Mouse (Mus musculus): ENCODE results near the gene Bcl2l10. TPM values are rescaled to one million over a fixed set of nuclear protein-coding genes. Genes with fewer than 3 reads are reported as not detected.

Bcl2l10 gene
- polyA plus RNA-seq, 1 experiment from 2014 or later: not detected

GRCm38 (mm10) chr9:75399069-75399468 is 51.5 kb downstream of the Bcl2l10 start:
- Histone ChIP-seq H3K4me2 (ENCODE audit: low read depth, low read length, severe bottlenecking) (no peak overlapping the region), H3K36me3 (ENCODE audit: control insufficient read depth, insufficient read depth, low read length) (peaks cover 9% of the 10 kb centered on the region), H3K27ac (ENCODE audit: low read depth, low read length) (no peak overlapping the region), H3K9ac (ENCODE audit: low read length) (no peak overlapping the region), H3K27me3 (ENCODE audit: control insufficient read depth, insufficient read depth, low read length) (no peaks in the 10 kb centered on the region), H3K9me3 (ENCODE audit: control insufficient read depth, low read length) (no peaks in the 10 kb centered on the region), H3K4me3 (ENCODE audit: low read depth, low read length) (no peak overlapping the region), H3K4me1 (replicated peaks; ENCODE audit: control insufficient read depth, insufficient read depth, low read length) (peaks cover 4% of the 10 kb centered on the region; the same call in 1 of the 2 replicates)
- 92% methylated on average over 4 of the region's 4 CpGs for WGBS
- no peak for DNase-seq (ENCODE audit: low spot score)
- no peak for ATAC-seq (replicated peaks; ENCODE audit: low FRiP score)

GRCm38 (mm10) chr9:75400639-75401038 is 53.1 kb downstream of the Bcl2l10 start:
- no peak for DNase-seq (ENCODE audit: low spot score)
- 86% methylated on average over 5 of the region's 5 CpGs for WGBS
- H3K36me3 ChIP-seq (ENCODE audit: control insufficient read depth, insufficient read depth, low read length): peaks cover 9% of the 10 kb centered on the region
- H3K27me3 ChIP-seq (ENCODE audit: control insufficient read depth, insufficient read depth, low read length): no peaks in the 10 kb centered on the region
- no peak overlapping the region for H3K27ac ChIP-seq (ENCODE audit: low read depth, low read length)
- no peak overlapping the region for H3K4me2 ChIP-seq (ENCODE audit: low read depth, low read length, severe bottlenecking)
- H3K4me3 ChIP-seq (ENCODE audit: low read depth, low read length): no peak overlapping the region
- H3K9me3 ChIP-seq (ENCODE audit: control insufficient read depth, low read length): no peaks in the 10 kb centered on the region
- peaks cover 4% of the 10 kb centered on the region; the same call in 1 of the 2 replicates for H3K4me1 ChIP-seq (replicated peaks; ENCODE audit: control insufficient read depth, insufficient read depth, low read length)
- ATAC-seq (replicated peaks; ENCODE audit: low FRiP score): no peak
- H3K9ac ChIP-seq (ENCODE audit: low read length): no peak overlapping the region

Other genes with a start within 250 kb of the Bcl2l10 start
- 0.55 and 0.72 TPM in 2 replicates for gene Myo5c, start 115.7 kb upstream of the Bcl2l10 start, polyA plus RNA-seq (2014; fragmentation: Nextera tagmentation; extraction: Ambion mirVana)
- 31.1 and 34.1 TPM in 2 replicates for gene Gnb5, start 41.5 kb upstream of the Bcl2l10 start, polyA plus RNA-seq (2014; fragmentation: Nextera tagmentation; extraction: Ambion mirVana)
- gene Mapk6, start 62.2 kb downstream of the Bcl2l10 start, polyA plus RNA-seq (2014; fragmentation: Nextera tagmentation; extraction: Ambion mirVana): 179 and 181 TPM in 2 replicates
- gene Leo1, start 93.8 kb downstream of the Bcl2l10 start, polyA plus RNA-seq (2014; fragmentation: Nextera tagmentation; extraction: Ambion mirVana): 52.6 and 52.8 TPM in 2 replicates
- 101 and 104 TPM in 2 replicates for gene Tmod3, start 211.9 kb downstream of the Bcl2l10 start, polyA plus RNA-seq (2014; fragmentation: Nextera tagmentation; extraction: Ambion mirVana)